Mouse (Mus musculus) layer of hippocampus, postnatal 25 days (tissue): Measurements from ENCODE around the gene Rps6. TPM values are rescaled to one million over a fixed set of nuclear protein-coding genes. Genes with fewer than 3 reads are reported as not detected.

Experiments used
- DNase-seq, 2 experiments: peaks; one replicate each; pipeline ENCODE4 v3.0.0; 2022; ENCODE audit warnings: mixed read lengths in 2 of 2, low spot score in 1 of 2; ENCODE audit errors: extremely low spot score in 1 of 2
- total RNA-seq, 2 experiments: library from RNA; stranded (reverse); gene quantifications; 2 replicates each; pipeline ENCODE4 v1.2.3; 2021

Gene Rps6
- 100 to 1,000 TPM; 393 to 434 TPM for total RNA-seq

- peak; percentile 93 for DNase-seq
Observed at GRCm38 (mm10) chr4:86857113-86858069, at the start of gene Rps6. Gene Rps6, minus strand, starts transcription at chr4:86857412.

GRCm38 (mm10) chr4:86905869-86906268 lies 48.7 kb upstream of the Rps6 start:
- no peak for DNase-seq

GRCm38 (mm10) chr4:86904969-86905368 lies 47.8 kb upstream of the Rps6 start:
- DNase-seq = no peak

GRCm38 (mm10) chr4:86902351-86902750 lies 45.1 kb upstream of the Rps6 start:
- DNase-seq = no peak

GRCm38 (mm10) chr4:86898791-86899474 lies 41.7 kb upstream of the Rps6 start:
- no peak for DNase-seq

- no peak for DNase-seq
Observed at GRCm38 (mm10) chr4:86897411-86897810, 40.2 kb upstream of the Rps6 start.

GRCm38 (mm10) chr4:86887879-86888278 lies 30.7 kb upstream of the Rps6 start:
- DNase-seq = no peak

- peak in 1 of 2 experiments; percentile 8 for DNase-seq
Observed at GRCm38 (mm10) chr4:86886160-86886878, 29.1 kb upstream of the Rps6 start.

GRCm38 (mm10) chr4:86885790-86886159 lies 28.6 kb upstream of the Rps6 start:
- no peak for DNase-seq

- DNase-seq = peak in 1 of 2 experiments; percentile 9
Observed at GRCm38 (mm10) chr4:86884945-86885344, 27.7 kb upstream of the Rps6 start.

GRCm38 (mm10) chr4:86882413-86882812 lies 25.2 kb upstream of the Rps6 start:
- DNase-seq = no peak

GRCm38 (mm10) chr4:86881178-86881577 lies 24.0 kb upstream of the Rps6 start:
- DNase-seq = no peak

- DNase-seq = no peak
Observed at GRCm38 (mm10) chr4:86879477-86879876, 22.3 kb upstream of the Rps6 start.

GRCm38 (mm10) chr4:86874146-86874847 lies 17.1 kb upstream of the Rps6 start, which contains the start of gene Acer2:
Gene Acer2, plus strand, starts transcription at chr4:86874396.
- DNase-seq = peak; percentile 41 to 69

- no peak for DNase-seq
Observed at GRCm38 (mm10) chr4:86873072-86873471, 15.9 kb upstream of the Rps6 start.

- no peak for DNase-seq
Observed at GRCm38 (mm10) chr4:86871988-86872387, 14.8 kb upstream of the Rps6 start.

- DNase-seq = no peak
Observed at GRCm38 (mm10) chr4:86864087-86864486, 6.9 kb upstream of the Rps6 start.

- peak in 1 of 2 experiments; percentile 8 for DNase-seq
Observed at GRCm38 (mm10) chr4:86858070-86858440, 843 bp upstream of the Rps6 start.

- DNase-seq = peak in 1 of 2 experiments; percentile 23
Observed at GRCm38 (mm10) chr4:86856304-86857112, 704 bp downstream of the Rps6 start.
